Mouse (Mus musculus) embryo, embryonic 10.5 days (tissue): ENCODE results near the gene 2210016F16Rik.
"Not testable (repeated sequence)": the region's sequence is repeated elsewhere in the genome, so short reads cannot be mapped to it uniquely, and the experiment has no call there.

ENCODE experiments used
- DNase-seq: peaks from one replicate; pipeline ENCODE4 v3.0.0-alpha.2; 2015; ENCODE audit warnings: low spot score

2210016F16Rik gene

DNA sequence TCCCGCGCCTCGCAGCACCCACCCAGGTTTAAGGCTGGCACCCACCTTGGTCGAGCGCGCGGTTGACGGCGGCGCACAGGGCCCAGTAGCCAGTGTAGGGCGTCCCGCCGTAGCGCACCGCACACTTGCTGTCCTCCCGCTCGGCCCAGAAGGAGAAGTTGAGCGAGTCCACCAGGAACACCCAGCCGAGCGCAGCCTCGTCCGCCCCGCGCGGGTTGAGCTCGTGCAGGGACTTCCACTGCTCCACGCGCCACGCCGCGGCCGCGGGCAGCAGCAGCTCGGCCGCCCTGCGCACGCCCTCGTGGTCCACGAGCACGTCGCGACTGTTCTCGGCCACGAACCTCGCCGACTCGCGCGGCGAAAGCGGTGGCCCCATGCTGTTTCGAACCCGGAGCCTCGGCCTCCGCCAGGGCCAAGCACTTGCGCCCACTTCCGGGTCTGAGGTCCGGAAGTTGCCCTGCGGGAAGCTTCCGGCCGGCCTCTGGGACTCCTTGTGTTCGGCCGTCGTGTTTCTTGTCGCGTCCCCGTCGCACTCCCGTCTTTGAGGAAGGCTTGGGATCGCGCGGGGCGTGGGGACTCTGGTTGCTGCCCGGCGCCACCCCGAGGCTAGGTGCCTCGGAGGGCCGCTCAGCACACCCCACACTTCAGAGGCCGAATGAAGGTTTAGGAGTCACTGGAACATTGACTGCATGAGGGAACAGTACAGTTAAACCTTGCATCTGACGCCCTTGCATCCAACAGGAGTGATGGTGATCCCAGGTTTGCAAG lies at the start of gene 2210016F16Rik:
Gene 2210016F16Rik, minus strand, starts transcription at position 447 of the 768 bp plus-strand sequence.
- peak; percentile 80 for DNase-seq

DNA sequence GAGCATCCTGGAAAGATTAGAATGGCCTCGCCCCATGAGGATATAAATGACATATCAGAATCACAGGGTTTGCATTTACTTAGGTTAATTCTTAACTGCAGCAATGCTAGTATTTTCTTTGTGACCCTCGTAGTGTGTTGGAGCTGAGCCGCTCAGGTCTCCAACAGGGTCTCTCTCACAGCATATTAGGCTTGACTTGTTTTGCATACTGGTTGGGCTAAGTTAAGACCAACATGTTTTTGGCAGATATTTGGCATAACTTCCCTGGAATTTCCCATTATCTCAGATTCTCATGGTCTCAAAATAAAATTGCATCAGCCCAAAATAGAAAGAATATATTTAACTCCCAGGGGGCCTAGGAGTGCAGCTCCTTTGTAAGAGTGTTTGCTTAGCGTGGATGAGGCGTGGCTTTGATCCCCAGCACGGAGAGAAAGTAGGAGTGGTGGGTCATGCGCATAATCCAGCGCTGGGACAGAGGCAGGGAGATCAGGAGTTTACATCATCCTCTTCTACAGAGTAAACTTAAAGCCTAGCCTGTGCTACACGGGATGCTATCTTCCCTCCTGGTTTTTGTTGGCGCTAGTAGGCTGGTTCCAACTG lies 38.1 kb upstream of the 2210016F16Rik start:
- DNase-seq: no peak

DNA sequence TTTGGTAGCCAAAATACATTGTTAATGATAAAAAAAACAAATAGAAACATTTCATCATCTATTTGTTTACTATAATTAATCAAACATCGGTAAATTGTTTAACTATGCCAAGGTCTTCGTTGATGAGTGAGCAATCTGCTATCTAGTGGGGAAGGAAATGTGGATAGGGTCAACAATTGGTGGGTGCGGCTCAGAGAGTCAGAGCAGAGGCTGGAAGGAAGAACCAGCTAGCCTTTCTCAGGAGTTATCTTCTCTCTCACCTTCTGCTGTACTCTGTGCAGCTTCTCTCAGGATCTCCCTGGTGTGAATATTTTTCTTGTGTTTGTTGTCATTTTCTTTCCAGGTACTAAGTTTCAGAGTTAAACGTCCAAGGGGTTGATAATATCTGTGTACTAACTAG lies 37.2 kb upstream of the 2210016F16Rik start:
- no peak for DNase-seq

DNA sequence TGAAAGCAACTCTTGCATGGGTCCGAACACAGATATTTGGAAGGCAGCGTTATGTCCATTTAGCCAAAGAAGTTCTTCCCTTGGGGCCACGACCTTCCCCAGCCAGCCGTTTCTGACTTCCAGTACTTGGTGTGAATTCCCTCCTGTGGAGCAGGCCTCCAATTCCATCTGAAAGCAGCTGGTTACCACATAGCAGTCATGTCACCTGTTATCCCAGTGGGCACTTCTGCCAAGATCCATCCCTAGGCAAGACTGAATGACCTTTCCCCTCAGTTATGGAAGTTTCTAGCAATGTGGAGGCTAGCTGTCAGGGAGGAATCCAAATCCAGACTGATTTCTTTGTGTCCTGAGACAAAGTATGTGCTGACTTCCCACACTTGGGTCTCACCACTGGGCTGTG lies 36.0 kb upstream of the 2210016F16Rik start:
- DNase-seq: no peak

DNA sequence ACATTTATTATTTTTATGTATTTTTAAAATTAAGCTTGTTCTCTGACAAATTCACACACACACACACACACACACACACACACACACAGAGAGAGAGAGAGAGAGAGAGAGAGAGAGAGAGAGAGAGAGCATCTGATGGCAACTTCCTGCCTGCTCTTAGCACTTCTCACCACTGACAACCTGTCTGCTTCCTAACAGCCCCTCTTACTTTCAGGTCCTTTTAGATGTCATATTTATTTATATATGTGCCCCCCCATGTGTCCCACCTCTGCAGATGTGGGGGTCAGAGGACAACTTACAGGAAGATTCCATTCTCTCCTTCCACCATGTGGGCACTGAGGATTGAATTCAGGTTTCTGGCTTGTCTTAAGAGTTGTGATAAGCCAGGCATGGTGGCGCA lies 34.2 kb upstream of the 2210016F16Rik start:
- no peak for DNase-seq

DNA sequence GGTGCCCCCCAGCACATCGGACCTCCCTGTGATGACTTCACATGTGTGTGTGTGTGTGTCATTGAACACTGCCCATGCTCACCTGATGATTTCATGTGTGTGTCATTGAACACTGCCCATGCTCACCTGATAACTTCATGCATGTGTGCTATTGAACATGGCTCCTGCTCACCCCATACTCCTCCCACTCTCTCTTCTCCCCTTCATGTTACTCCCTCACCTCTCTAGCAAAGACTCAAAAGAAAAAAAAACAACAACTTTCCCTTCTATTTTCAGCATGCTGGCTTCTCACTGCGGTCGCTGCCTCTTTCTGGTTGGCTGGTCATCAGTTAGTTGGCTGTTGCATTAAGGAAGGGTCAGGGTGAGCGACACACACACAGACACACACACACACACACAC lies 33.6 kb upstream of the 2210016F16Rik start:
- DNase-seq: no peak

DNA sequence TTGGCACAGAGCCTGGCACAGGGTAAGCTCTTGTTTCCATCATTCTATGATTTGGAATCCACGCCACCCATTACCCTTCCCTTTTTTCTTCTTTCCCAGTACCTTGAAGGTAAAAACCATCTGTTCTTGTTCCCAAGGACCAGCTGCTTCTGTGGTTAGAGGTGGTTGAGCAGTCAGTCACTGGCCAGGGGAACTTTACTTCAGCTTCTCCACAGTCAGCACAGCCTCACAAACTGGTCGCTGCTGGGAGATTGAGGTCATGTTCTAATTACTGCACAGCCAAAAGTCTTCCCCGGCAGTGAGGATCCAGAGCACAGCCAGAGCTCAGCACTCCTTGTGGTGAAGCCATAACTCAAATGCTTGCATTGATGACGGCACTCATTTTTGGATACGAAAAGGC lies 30.8 kb upstream of the 2210016F16Rik start:
- DNase-seq: no peak

DNA sequence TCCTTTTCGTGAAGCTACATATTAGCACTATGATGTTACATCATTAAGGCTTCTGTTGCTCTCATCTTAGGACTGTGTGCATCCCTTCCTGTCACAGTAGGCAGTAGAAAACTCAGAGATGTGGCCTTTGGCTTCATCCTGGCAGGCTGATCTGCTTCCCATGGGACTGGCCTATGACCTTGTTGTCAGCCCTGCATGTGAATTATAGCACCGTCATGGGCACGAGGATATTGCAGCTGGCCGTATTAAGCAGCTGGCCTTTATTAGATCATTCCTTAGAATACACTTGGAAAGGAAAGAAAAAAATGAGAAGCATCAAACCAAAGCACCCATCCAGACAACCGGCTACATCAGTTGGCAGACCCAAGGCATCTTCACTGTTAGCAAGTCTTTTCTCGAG lies 30.3 kb upstream of the 2210016F16Rik start:
- no peak for DNase-seq

DNA sequence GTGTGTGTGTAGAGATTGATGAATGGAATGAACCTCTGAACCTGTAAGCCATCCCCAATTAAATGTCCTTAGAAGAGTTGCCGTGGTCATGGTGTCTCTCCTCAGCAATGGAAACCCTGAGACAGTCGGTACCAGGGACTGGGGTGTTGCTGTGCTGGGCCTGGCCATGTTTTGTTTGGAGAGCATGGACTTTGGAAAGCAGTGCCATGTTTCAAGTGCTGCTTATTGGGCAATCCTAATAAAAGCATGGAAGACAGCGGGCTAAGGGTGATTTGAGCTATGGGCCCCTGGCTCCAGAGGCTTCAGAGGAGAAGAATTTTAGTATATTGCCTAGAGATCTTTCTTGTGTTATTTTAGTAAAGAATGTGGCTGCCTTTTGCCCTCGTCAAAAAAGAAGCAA lies 26.0 kb upstream of the 2210016F16Rik start:
- DNase-seq: no peak

DNA sequence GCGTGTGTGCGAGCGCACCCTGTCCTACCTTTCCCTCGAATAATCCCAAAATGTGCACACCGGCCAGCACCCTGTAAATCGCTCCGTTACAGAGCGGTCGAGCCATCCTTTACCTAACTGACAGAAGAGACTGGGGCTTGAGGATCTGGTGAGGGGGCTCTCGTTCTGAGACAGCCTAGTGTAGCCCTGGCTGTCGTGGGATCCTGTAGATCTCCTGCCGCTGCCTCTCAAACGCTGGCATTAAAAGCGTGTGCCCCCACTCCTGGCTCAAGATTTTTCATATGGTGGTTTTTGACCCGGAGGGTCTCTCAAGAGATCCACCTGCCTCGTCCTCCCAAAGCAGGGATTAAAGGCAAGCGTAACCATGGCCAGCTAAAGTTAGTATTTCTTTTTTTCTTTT lies 18.2 kb upstream of the 2210016F16Rik start, which contains the start of gene Hnrnpk:
Gene Hnrnpk, minus strand, starts transcription at position 101 of the 400 bp plus-strand sequence.
- DNase-seq: not testable (repeated sequence)

DNA sequence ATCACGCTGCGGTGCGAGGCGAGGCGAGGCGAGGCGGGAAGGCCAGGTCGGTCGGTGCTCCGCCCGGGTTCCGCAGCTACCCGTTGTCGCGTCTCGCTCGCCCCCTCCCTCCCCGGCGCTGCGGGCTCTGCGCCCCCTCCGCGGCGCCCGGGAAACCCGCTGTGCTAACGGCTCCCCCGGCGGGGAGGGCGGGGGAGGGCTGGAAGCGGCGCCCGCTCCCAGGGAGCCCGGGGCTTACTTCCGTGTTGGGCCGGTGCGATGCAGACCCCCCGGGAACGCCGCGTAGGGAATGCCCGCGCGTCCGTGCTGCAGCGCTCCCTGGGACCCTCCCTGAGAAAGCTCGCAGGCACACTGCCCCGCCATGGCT lies 17.7 kb upstream of the 2210016F16Rik start:
- DNase-seq: no peak

DNA sequence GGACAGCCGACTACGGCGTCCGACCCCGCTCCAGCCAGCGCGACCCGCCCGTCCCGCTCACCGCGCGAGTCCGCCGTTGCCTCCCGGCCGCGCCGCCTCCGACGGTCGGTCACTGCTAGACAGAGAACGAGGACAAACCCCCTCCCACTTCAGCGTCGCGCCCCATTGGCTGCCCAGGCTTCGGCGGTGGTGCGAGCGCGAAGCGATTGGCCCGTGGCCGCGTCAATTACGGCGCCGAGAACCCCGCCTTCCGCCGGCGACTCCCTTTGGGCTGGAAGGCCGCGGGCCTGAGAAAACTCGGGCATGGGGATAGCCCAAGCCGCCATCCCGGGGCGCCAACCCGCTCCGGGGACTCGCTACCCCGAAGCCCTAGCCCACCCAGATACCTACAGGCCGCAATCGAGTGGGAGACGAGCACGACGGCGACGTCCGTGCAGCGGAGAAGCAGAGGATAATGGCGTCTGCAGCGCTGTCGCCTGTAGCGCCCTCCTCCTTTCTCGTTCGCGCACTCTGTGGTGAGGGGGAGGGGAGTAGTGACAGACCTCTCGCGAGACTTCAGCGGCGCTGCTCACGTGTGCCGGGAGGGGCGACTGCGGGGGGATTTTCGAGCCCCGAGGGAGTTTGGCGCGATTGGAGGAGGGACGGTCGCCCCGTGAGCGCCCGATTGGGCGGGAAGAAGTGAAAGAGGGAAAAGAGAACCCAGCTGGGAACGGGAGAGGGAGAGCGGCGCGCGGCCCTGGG lies 17.1 kb upstream of the 2210016F16Rik start, which contains the start of gene Rmi1:
Gene Rmi1, plus strand, starts transcription at position 246 of the 741 bp plus-strand sequence.
- peak; percentile 99 for DNase-seq

DNA sequence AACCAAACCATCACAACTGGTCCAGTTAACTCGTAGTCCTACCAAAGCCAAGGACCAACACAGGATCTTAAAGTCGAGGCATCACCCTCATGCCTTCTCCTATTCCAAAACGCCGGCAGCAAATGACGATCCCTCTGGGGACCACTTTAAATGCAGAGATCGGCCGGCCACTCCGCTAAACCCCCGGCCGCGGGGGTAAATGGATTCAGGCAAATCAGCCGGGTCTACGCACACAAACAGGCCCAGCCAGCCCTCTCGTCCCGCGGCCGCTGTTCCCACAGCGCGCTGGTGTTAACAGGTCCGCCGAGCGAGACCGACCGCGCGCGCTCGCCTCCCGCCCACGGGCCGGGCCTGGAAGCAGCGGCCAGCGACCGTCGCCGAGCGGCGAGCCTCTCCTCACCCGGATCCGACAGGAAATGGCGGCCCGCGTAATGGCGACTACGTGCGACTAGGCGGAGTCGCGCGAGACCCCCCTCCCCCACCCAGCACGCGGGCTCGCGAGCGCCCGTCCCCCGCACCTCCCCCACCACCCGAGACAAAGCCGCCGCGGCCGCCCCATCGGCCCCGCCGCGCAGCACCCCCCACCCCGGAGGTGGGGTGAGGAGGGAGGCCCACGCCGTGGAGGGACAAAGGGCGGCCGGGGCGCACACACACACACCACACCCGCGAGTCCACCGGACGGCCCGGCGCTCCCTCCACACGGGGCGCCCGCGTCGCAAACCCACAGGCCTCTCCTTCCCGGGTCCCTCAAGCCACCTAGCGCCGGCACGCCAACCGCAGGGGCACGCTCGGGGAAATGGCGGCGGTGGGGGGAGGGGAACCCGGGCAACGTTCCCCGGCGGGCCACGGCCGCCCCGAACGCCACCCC lies 16.3 kb upstream of the 2210016F16Rik start:
- peak; percentile 82 for DNase-seq

DNA sequence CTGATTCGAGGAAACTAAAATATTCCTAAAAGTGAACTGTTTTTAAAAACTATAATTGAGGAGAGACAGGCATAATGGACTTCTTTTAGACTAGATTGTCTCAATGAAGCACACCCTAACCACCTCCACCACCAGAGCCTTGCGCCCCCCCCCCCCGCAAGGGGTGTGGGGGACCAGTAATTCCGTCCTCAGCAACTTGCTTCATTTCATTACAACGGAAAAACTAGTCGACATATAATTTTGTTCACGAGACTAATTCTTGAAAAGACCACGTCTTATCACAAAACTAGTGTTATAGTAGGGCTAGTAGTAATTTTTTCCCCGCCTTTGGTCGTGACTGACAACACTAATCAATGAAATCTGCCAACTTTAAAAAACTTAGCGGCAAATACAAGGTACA lies 15.6 kb upstream of the 2210016F16Rik start:
- DNase-seq: peak; percentile 40

DNA sequence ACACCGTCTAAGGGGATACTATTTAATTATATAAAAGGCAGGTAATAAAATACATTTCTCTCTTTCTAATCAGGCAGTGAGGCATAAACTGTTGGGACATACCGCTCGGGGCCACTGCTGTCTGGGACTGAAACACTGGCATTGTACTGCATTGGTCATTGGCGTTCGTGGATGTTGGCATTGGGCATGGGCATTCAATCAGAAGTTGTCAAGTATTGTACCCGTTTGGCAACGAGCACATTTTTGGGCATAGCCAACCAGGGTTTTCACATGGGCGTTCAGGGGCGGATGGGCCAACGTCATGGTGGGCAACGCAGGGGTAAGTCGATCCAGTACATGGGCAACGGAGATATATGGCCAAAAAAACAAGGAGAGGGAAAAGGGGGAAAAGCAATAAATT lies 12.6 kb upstream of the 2210016F16Rik start:
- no peak for DNase-seq

DNA sequence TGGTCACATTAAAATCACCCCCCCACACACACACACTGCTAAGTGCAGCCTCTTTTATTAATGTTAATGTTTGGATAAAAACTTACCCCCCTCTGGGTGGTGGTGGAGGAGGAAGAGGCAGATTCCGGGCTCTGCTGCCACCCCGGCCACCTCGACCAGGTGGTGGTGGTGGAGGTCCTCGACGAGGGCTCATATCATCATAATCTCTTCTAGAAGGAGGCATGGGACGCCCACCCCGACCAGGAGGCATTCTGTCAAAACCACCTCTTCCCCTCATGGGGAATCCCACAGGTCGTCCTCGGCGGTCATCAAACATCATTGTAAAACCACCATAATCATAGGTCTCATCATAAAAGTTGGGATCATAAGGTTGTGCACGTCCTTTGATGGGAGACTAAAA lies 9.4 kb upstream of the 2210016F16Rik start:
- DNase-seq: not testable (repeated sequence)

DNA sequence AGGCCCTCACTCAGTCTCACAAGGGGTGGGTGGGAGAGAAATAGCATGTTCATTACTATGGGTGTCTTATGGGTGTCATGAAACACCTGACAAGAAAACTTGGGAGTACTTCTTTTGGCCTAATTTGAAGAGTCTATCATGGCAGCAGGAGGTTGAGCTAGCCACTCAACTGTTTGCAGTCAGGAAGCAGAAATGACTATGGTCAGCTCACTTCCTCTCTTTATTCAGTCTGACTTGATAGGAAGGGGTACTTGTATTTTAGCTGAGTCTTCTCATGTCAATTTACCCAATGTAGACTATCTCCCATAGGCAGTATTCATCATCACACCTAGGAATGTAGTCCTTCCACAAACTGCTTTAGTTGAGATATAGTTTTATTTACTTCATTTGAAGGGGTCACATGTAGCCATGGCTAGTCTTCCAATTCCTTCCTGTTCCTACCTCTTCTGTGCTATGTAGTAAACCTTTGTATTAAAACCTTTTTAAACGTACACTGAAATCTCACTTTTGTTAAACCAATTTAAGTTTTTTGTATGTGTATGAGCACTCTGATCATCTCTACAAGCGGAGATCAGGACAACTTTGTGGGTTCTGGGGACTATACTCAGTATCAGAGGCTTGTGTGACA lies 4.4 kb upstream of the 2210016F16Rik start:
- no peak for DNase-seq

DNA sequence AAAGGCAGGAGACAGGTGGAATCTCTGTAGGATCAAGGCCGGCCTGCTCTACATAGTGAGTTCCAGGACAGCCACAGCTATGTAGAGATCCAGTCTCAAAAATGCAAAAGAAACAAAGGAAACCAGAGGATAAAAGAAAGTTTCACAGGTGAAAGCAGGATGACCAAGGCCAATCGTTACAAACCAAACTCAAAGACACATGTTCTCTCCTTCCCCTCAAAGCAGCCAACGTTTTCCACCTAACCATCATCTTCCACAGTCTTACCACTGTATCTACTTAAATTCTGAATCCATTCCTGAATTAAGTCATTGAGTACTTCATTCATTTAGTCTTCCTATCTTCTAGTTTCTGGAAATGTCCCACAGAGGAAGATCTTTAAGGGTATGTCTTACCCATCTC lies 3.4 kb upstream of the 2210016F16Rik start:
- no peak for DNase-seq

DNA sequence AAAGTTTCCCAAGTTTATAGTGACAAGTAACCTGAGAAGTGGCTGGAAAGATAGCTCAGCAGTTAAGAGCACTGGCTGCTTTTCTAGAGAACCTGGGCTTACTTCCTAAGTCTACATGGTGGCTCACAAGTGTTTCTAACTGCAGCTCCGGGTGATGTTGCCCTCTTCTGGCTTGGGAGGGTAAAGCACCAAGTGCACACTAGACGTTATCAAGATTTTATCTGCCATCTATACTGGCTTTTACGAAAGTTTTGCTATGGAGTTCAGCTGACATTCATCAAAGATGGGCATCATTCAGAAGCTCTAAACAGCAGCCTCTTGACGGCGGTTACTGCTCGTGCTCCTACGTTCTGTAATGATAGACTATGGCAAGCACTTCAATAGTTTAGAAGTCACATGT lies 2.9 kb upstream of the 2210016F16Rik start:
- DNase-seq: peak; percentile 86

DNA sequence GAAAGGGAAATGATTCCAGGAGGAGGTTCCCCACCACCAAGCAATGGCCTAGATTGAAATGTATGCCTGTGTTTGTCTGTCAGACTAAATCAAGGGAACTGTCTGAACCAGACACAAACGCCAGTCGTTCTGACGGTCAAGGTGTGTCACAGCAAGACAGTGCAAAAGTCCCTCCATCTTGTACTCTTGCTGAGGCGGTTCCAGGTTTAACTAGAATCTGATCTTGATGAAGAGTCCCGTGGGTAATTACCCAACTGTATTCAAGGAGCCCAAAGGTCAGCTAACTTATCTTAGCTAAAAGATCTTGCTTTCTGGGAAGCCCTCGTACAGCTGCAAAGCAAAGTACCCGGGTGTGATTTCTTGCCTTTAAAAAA lies 509 bp upstream of the 2210016F16Rik start:
- DNase-seq: no peak

DNA sequence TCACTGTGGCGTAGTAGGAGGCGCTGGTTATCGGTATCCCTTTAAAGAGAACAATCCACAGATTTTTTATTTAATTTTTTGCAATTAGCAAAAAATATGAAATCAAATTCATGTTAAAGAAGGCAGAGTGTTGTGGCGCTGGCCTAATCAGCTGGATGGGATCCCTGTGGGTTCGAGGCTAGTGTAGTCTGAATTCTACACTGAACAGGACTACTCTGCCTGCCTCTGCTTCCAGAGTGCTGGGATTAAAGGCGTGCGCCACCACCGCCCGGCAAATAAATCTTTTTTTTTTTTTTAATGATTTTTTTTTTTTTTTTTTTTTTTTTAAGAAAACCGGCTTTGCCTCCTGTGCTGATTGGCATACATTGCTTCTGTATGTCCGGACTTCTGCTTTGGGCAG lies 654 bp downstream of the 2210016F16Rik start:
- no peak for DNase-seq

DNA sequence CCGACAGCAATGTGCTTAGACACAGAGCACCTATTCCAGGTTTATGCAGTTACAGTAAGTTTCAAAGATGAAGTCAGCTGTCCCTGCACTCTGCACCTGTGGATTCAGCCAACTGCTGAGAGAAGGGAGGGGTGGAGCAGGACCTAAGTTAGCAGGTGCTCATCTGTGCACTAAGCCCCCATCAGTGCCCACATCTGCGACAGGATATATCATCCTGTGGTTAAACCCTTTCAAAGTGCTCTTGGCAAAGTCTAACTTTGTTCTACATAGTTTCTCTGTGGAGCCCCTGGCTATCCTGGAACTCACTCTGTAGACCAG lies 11.9 kb downstream of the 2210016F16Rik start:
- DNase-seq: no peak
